Mouse (Mus musculus) MEL (cell line): ENCODE measurements at regions not wholly inside any gene's neighbourhood (a gene's known extent, or its start where the extent isn't known, plus 50 kb on each side); places are given as distances from the start of the nearest gene placed in this dataset.

Experiments used
- DNase-seq: peaks from one replicate; pipeline ENCODE4 v3.0.0; 2011; ENCODE audit warnings: low read depth, low spot score
- H3K27ac ChIP-seq: 2 replicates; pipeline ENCODE4 v1.5.1; 2012; ENCODE audit warnings: low read depth, mild to moderate bottlenecking, control low read depth, low read length, moderate library complexity; ENCODE audit not compliant: control insufficient read depth
- H3K27me3 ChIP-seq, 2 experiments: fragments of 150-350 bp in 1 of 2; sonication (generic) in 1 of 2; 2 replicates each; pipeline ENCODE4 v1.6.1; 2012; ENCODE audit warnings: low read length in 2 of 2, mild to moderate bottlenecking in 2 of 2, improper control_type of control experiment in 1 of 2, moderate library complexity in 1 of 2; ENCODE audit not compliant: insufficient read depth in 2 of 2, control insufficient read depth in 1 of 2
- H3K36me3 ChIP-seq, 2 experiments: 2 replicates each; pipeline ENCODE4 v1.6.1; 2012 to 2014; ENCODE audit warnings: low read length in 2 of 2, improper control_type of control experiment in 1 of 2, inconsistent platforms in 1 of 2, mild to moderate bottlenecking in 1 of 2; ENCODE audit not compliant: insufficient read depth in 2 of 2, control insufficient read depth in 1 of 2
- H3K4me1 ChIP-seq, 2 experiments: fragments of 150-350 bp in 1 of 2; sonication (generic) in 1 of 2; 2 replicates each; pipeline ENCODE4 v1.6.1; 2012; ENCODE audit warnings: low read length in 2 of 2, improper control_type of control experiment in 1 of 2, mild to moderate bottlenecking in 1 of 2; ENCODE audit not compliant: insufficient read depth in 2 of 2, control insufficient read depth in 1 of 2
- H3K4me3 ChIP-seq, 2 experiments: fragments of 150-350 bp in 1 of 2; sonication (generic) in 1 of 2; 2 replicates each; pipeline ENCODE4 v1.5.1; 2012; ENCODE audit warnings: low read depth in 2 of 2, low read length in 2 of 2, mild to moderate bottlenecking in 2 of 2, moderate library complexity in 2 of 2, control low read depth in 1 of 2, improper control_type of control experiment in 1 of 2; ENCODE audit not compliant: control insufficient read depth in 1 of 2, insufficient read depth in 1 of 2
- H3K79me2 ChIP-seq: 2 replicates; pipeline ENCODE4 v1.6.1; 2012; ENCODE audit warnings: mild to moderate bottlenecking, low read length, moderate library complexity; ENCODE audit not compliant: control insufficient read depth, poor library complexity, insufficient read depth
- H3K9ac ChIP-seq: 2 replicates; pipeline ENCODE4 v1.6.1; 2012; ENCODE audit warnings: low read depth, mild to moderate bottlenecking, control low read depth, low read length, moderate library complexity; ENCODE audit not compliant: control insufficient read depth, poor library complexity, severe bottlenecking
- H3K9me3 ChIP-seq: fragments of 150-350 bp; sonication (generic); replicated peaks from 2 replicates; pipeline ENCODE4 v1.6.1; 2012; ENCODE audit warnings: mild to moderate bottlenecking, low read length, improper control_type of control experiment, moderate library complexity; ENCODE audit not compliant: insufficient read depth
- BHLHE40 ChIP-seq: IDR thresholded peaks from 2 replicates; pipeline ENCODE4 v1.6.1; 2012; ENCODE audit warnings: low read depth, mild to moderate bottlenecking, inconsistent platforms, low read length, improper control_type of control experiment, borderline replicate concordance
- CHD1 ChIP-seq: IDR thresholded peaks from 2 replicates; pipeline ENCODE4 v1.6.1; 2012; ENCODE audit warnings: low read depth, mild to moderate bottlenecking, inconsistent platforms, low read length, improper control_type of control experiment
- CTCF ChIP-seq, 3 experiments: IDR thresholded peaks in 2 of 3; conservative IDR thresholded peaks in 1 of 3; 2 replicates each; pipeline ENCODE4 v1.5.1; 2011 to 2012; ENCODE audit warnings: low read length in 3 of 3, low read depth in 2 of 3, mild to moderate bottlenecking in 2 of 3, improper control_type of control experiment in 1 of 3, inconsistent platforms in 1 of 3, mixed read lengths in 1 of 3, moderate library complexity in 1 of 3; ENCODE audit not compliant: control insufficient read depth in 1 of 3, insufficient read depth in 1 of 3, poor library complexity in 1 of 3, severe bottlenecking in 1 of 3
- ELF1 ChIP-seq: IDR thresholded peaks from 2 replicates; pipeline ENCODE4 v1.6.1; 2014; ENCODE audit warnings: low read depth, mild to moderate bottlenecking, inconsistent platforms, low read length, improper control_type of control experiment, moderate library complexity
- EP300 ChIP-seq, 2 experiments: IDR thresholded peaks; 2 replicates each; pipeline ENCODE4 v1.6.1; 2011; ENCODE audit warnings: improper control_type of control experiment in 2 of 2, low read length in 2 of 2, low read depth in 1 of 2, mild to moderate bottlenecking in 1 of 2
- GABPA ChIP-seq: IDR thresholded peaks from 2 replicates; pipeline ENCODE4 v1.6.1; 2012; ENCODE audit warnings: low read depth, mild to moderate bottlenecking, inconsistent platforms, low read length, improper control_type of control experiment, moderate library complexity
- GATA1 ChIP-seq: IDR thresholded peaks from 2 replicates; pipeline ENCODE4 v1.6.1; 2011; ENCODE audit warnings: low read depth, low read length, improper control_type of control experiment
- HCFC1 ChIP-seq: IDR thresholded peaks from 2 replicates; pipeline ENCODE4 v1.6.1; 2012; ENCODE audit warnings: low read depth, mild to moderate bottlenecking, inconsistent platforms, low read length, improper control_type of control experiment, moderate library complexity
- JUND ChIP-seq: IDR thresholded peaks from 2 replicates; pipeline ENCODE4 v1.6.1; 2011; ENCODE audit warnings: low read depth, mild to moderate bottlenecking, improper control_type of control experiment, low read length
- KAT2A ChIP-seq: conservative IDR thresholded peaks from 2 replicates; pipeline ENCODE4 v1.6.1; 2012; ENCODE audit warnings: low read depth, low read length, improper control_type of control experiment, inconsistent platforms
- MAFK ChIP-seq: IDR thresholded peaks from 2 replicates; pipeline ENCODE4 v1.6.1; 2011; ENCODE audit warnings: low read depth, mild to moderate bottlenecking, low read length, improper control_type of control experiment, borderline replicate concordance
- MAX ChIP-seq: IDR thresholded peaks from 2 replicates; pipeline ENCODE4 v1.6.1; 2011; ENCODE audit warnings: low read length, improper control_type of control experiment
- MEF2A ChIP-seq: IDR thresholded peaks from 2 replicates; pipeline ENCODE4 v1.6.1; 2014; ENCODE audit warnings: low read depth, mild to moderate bottlenecking, inconsistent platforms, low read length, improper control_type of control experiment; ENCODE audit not compliant: poor library complexity, insufficient replicate concordance, severe bottlenecking; ENCODE audit errors: extremely low read depth
- MXI1 ChIP-seq: IDR thresholded peaks from 2 replicates; pipeline ENCODE4 v1.6.1; 2011; ENCODE audit warnings: mild to moderate bottlenecking, low read depth, low read length, improper control_type of control experiment
- MYC ChIP-seq: IDR thresholded peaks from 2 replicates; pipeline ENCODE4 v1.6.1; 2011; ENCODE audit warnings: low read depth, mild to moderate bottlenecking, low read length, improper control_type of control experiment, moderate library complexity
- NELFE ChIP-seq: IDR thresholded peaks from 2 replicates; pipeline ENCODE4 v1.6.1; 2011; ENCODE audit warnings: low read depth, low read length, improper control_type of control experiment
- POLR2AphosphoS5 ChIP-seq: IDR thresholded peaks from 2 replicates; pipeline ENCODE4 v1.6.1; 2012; ENCODE audit warnings: low read depth, borderline replicate concordance, mild to moderate bottlenecking, inconsistent platforms, low read length, moderate library complexity, mixed read lengths
- RAD21 ChIP-seq: IDR thresholded peaks from 2 replicates; pipeline ENCODE4 v1.6.1; 2011; ENCODE audit warnings: mild to moderate bottlenecking, low read depth, low read length, improper control_type of control experiment
- SMC3 ChIP-seq: IDR thresholded peaks from 2 replicates; pipeline ENCODE4 v1.6.1; 2011; ENCODE audit warnings: low read depth, low read length, improper control_type of control experiment
- TAL1 ChIP-seq: IDR thresholded peaks from 2 replicates; pipeline ENCODE4 v1.6.1; 2012; ENCODE audit warnings: mild to moderate bottlenecking, inconsistent platforms, low read length, moderate library complexity, mixed read lengths
- TBP ChIP-seq: IDR thresholded peaks from 2 replicates; pipeline ENCODE4 v1.8.0; 2011; ENCODE audit warnings: low read depth, low read length, improper control_type of control experiment
- UBTF ChIP-seq: IDR thresholded peaks from 2 replicates; pipeline ENCODE4 v1.6.1; 2012; ENCODE audit warnings: low read depth, mild to moderate bottlenecking, inconsistent platforms, low read length, improper control_type of control experiment, moderate library complexity, borderline replicate concordance; ENCODE audit not compliant: insufficient read depth
- USF1 ChIP-seq: IDR thresholded peaks from 2 replicates; pipeline ENCODE4 v1.6.1; 2014; ENCODE audit warnings: low read depth, mild to moderate bottlenecking, inconsistent platforms, low read length, improper control_type of control experiment, moderate library complexity
- ZC3H11A ChIP-seq: IDR thresholded peaks from 2 replicates; pipeline ENCODE4 v1.6.1; 2012; ENCODE audit warnings: low read depth, mild to moderate bottlenecking, inconsistent platforms, low read length, improper control_type of control experiment
- ZKSCAN1 ChIP-seq: IDR thresholded peaks from 2 replicates; pipeline ENCODE4 v1.6.1; 2012; ENCODE audit warnings: low read depth, mild to moderate bottlenecking, inconsistent platforms, low read length, improper control_type of control experiment, moderate library complexity
- ZNF384 ChIP-seq: IDR thresholded peaks from 2 replicates; pipeline ENCODE4 v1.6.1; 2012; ENCODE audit warnings: low read depth, mild to moderate bottlenecking, inconsistent platforms, low read length, improper control_type of control experiment

DNA sequence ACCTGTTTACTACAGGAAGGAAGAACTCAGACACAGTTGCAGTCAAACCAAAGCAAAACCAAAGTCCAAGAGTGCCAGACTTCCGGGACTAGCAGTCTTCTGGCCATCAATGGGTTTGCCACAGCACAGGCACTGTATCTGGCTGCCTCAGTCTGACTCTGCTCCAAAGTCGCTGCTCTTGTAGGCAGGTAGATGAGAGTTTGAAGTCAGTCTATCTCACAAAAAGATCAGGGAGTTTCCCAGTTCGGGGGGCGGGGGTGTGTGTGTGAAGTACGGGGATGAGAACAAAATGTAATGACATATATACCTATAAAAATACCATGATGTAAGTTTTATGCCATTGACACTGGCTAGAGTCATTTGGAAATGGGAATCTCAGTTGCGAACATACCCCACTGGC, 58.6 kb upstream of the Ctla4 start:
- no peaks in the 10 kb centered on the region for H3K36me3 ChIP-seq
- no peaks in the 10 kb centered on the region for H3K79me2 ChIP-seq
- no peak overlapping the region for H3K4me3 ChIP-seq
- H3K27me3 ChIP-seq = no peaks in the 10 kb centered on the region
- TF ChIP-seq ZC3H11A = no peak
- no peak for TF ChIP-seq EP300 (IDR thresholded peaks at IDR 0.05; ENCODE audit: low read depth in 1 of 2, low read length in 2 of 2)
- no peak for TF ChIP-seq RAD21
- TF ChIP-seq CHD1 = no peak
- TF ChIP-seq USF1 = no peak
- no peak for TF ChIP-seq TBP
- TF ChIP-seq GABPA = no peak
- no peak for TF ChIP-seq TAL1
- no peak for TF ChIP-seq CTCF (IDR thresholded peaks at IDR 0.05 in 2 of 3, conservative IDR thresholded peaks at IDR 0.05 in 1 of 3; ENCODE audit: control insufficient read depth in 1 of 3, insufficient read depth in 1 of 3, low read depth in 2 of 3, low read length in 3 of 3, poor library complexity in 1 of 3, severe bottlenecking in 1 of 3)
- TF ChIP-seq ZKSCAN1 = no peak
- TF ChIP-seq JUND = no peak
- no peak for TF ChIP-seq MEF2A
- no peak for TF ChIP-seq UBTF
- TF ChIP-seq MYC = no peak
- no peak for TF ChIP-seq ELF1
- TF ChIP-seq BHLHE40 = no peak
- TF ChIP-seq GATA1 = no peak
- TF ChIP-seq POLR2AphosphoS5 = no peak
- no peak for TF ChIP-seq MAFK
- no peak for TF ChIP-seq HCFC1
- TF ChIP-seq, all 39 proteins: peak for 0
- no peak overlapping the region for H3K27ac ChIP-seq
- H3K9me3 ChIP-seq = no peaks in the 10 kb centered on the region
- H3K4me1 ChIP-seq = no peaks in the 10 kb centered on the region
- no peak for DNase-seq
- no peak overlapping the region for H3K9ac ChIP-seq

DNA sequence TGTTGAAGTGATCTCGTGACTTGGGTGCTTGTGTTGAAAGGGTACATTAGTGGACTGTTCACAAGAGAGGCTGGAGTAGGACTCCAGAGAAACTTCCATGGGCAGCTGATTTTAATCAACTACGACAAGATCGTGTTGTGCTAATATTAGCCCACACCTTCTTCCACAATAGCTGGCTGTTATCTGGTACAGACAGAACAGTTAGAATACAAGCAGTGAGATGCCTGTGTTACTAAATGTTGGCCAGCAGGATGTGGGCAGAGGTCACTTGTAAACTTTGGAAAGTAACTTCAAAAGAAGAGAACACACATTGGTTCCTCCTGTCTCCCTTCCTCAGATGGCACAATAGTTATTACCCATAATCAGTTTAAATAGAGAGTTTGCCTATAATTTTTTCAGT, 57.0 kb upstream of the Ctla4 start:
- no peaks in the 10 kb centered on the region for H3K4me1 ChIP-seq
- no peak overlapping the region for H3K4me3 ChIP-seq
- H3K79me2 ChIP-seq = no peaks in the 10 kb centered on the region
- DNase-seq = no peak
- H3K9ac ChIP-seq = no peak overlapping the region
- H3K9me3 ChIP-seq = no peaks in the 10 kb centered on the region
- no peaks in the 10 kb centered on the region for H3K27me3 ChIP-seq
- H3K36me3 ChIP-seq = no peaks in the 10 kb centered on the region
- TF ChIP-seq MXI1 = no peak
- no peak for TF ChIP-seq NELFE
- no peak for TF ChIP-seq SMC3
- no peak for TF ChIP-seq MAX
- TF ChIP-seq ZNF384 = no peak
- TF ChIP-seq USF1 = no peak
- no peak for TF ChIP-seq MAFK
- no peak for TF ChIP-seq BHLHE40
- TF ChIP-seq CHD1 = no peak
- TF ChIP-seq ZC3H11A = no peak
- no peak for TF ChIP-seq POLR2AphosphoS5
- no peak for TF ChIP-seq KAT2A
- no peak overlapping the region for H3K27ac ChIP-seq
